Mouse (Mus musculus) E14TG2a.4 (cell line): ENCODE results near the gene Ampd2.

ENCODE experiments used
- H3K27me3 ChIP-seq: 2 replicates; pipeline ENCODE4 v1.6.1; 2014; ENCODE audit warnings: low read length, control low read depth; ENCODE audit not compliant: insufficient read depth
- H3K36me3 ChIP-seq: 2 replicates; pipeline ENCODE4 v1.6.1; 2014; ENCODE audit warnings: low read length, control low read depth; ENCODE audit not compliant: insufficient read depth
- H3K4me1 ChIP-seq: replicated peaks from 2 replicates; pipeline ENCODE4 v1.6.1; 2014; ENCODE audit warnings: low read depth, low read length, control low read depth
- H3K4me3 ChIP-seq: replicated peaks from 2 replicates; pipeline ENCODE4 v1.5.1; 2014; ENCODE audit warnings: mild to moderate bottlenecking, low read length
- H3K9me3 ChIP-seq: 2 replicates; pipeline ENCODE4 v1.6.1; 2014; ENCODE audit warnings: low read length, control low read depth
- CTCF ChIP-seq: conservative IDR thresholded peaks from 2 replicates; pipeline ENCODE4 v1.5.1; 2014; ENCODE audit warnings: low read length
- NANOG ChIP-seq: IDR thresholded peaks from 2 replicates; pipeline ENCODE4 v1.6.1; 2014; ENCODE audit warnings: borderline replicate concordance, low read length, mixed read lengths
- POU5F1 ChIP-seq: IDR thresholded peaks from 2 replicates; pipeline ENCODE4 v1.6.1; 2014; ENCODE audit warnings: low read length, borderline replicate concordance

Gene Ampd2

DNA sequence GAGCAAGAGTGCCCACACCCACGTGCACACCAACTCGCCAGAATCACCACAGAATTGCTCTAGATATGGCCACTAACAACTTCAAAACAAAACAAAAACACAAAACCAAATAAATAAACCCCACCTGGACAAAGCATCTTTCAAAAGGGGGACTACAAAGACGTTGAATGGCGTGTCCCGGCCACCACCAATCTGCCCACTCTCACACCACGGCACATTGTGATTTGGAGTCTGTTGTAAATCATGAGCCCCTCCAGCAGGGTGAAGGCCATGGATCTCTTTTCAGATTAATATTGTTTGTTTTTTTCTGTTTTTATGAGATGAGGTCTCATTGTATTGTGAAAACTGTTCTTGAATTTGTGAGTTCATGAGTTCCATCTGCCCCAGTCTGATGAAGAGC lies 15.6 kb upstream of the Ampd2 start:
- no peak for TF ChIP-seq POU5F1
- TF ChIP-seq NANOG = no peak
- TF ChIP-seq CTCF = no peak
- Histone ChIP-seq H3K4me3 (no peak overlapping the region), H3K9me3 (no peaks in the 10 kb centered on the region), H3K27me3 (no peaks in the 10 kb centered on the region), H3K36me3 (peaks cover 11% of the 10 kb centered on the region; the same call in 1 of the 2 replicates), H3K4me1 (no peaks in the 10 kb centered on the region)

DNA sequence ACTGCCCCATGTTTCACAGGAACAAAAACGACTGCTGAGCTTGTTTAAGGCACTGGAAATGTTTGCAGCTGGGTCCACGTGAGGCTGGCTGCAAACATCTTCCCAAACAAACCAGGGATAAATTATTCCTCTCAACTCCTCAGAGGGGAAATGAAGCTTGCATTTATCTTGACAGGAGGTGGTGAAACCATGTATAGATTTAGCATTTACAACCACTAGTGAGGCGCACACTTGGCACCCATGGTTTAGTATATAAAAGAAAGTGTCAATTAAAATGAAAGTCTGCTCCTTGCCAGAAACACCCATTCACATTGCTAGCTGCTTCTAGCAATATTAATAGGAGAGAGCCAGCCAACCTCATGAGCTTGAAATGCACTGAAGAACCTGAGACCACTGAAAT lies 15.1 kb upstream of the Ampd2 start:
- H3K4me3 ChIP-seq = no peak overlapping the region
- H3K36me3 ChIP-seq = peaks cover 11% of the 10 kb centered on the region; the same call in 1 of the 2 replicates
- H3K27me3 ChIP-seq = no peaks in the 10 kb centered on the region
- no peaks in the 10 kb centered on the region for H3K9me3 ChIP-seq
- TF ChIP-seq POU5F1 = no peak
- TF ChIP-seq NANOG = no peak
- no peak for TF ChIP-seq CTCF
- H3K4me1 ChIP-seq = no peaks in the 10 kb centered on the region

DNA sequence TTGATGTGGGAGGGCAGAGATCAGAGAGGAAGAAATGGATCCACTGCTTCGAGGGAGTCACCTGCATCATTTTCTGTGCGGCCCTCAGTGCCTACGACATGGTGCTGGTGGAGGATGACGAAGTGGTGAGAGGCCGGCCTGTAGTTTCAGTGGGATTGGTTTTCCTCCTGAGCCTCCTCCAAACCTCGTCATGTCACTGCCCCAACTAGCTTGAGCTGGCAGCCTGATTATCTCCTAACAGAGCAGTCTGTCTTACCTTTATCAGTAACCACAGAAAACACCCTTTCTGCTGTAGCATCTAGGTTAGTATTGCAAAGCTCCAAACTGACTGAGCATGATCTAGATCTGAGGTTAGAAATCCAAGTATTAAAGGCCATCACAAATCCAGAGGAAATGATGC lies 11.9 kb upstream of the Ampd2 start:
- TF ChIP-seq NANOG (no peak), CTCF (no peak), POU5F1 (no peak)
- no peaks in the 10 kb centered on the region for H3K36me3 ChIP-seq
- H3K4me3 ChIP-seq = no peak overlapping the region
- H3K27me3 ChIP-seq = peaks cover 6% of the 10 kb centered on the region; the same call in 1 of the 2 replicates
- H3K9me3 ChIP-seq = no peaks in the 10 kb centered on the region
- H3K4me1 ChIP-seq = no peaks in the 10 kb centered on the region

DNA sequence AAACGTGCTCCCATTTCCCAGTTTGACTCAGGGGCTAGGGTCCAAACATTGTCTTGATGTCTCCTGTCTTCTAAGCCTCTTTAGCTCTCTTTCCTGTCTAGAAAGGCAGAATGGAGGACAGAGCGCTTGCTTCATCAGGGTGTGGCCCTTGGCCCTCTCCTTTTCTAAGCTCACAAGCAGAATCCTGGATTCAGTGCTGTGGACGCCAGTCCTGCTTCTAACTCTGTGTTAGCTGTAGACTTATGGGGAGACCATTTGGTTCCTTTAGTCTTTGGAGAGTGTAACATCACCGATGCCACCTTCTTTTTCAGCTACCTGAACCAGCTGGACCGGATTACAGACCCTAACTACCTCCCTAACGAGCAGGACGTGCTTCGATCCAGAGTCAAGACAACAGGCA lies 11.2 kb upstream of the Ampd2 start:
- no peaks in the 10 kb centered on the region for H3K4me1 ChIP-seq
- no peaks in the 10 kb centered on the region for H3K36me3 ChIP-seq
- H3K4me3 ChIP-seq = no peak overlapping the region
- TF ChIP-seq POU5F1 = no peak
- no peak for TF ChIP-seq NANOG
- TF ChIP-seq CTCF = no peak
- no peaks in the 10 kb centered on the region for H3K9me3 ChIP-seq
- peaks cover 6% of the 10 kb centered on the region; the same call in 1 of the 2 replicates for H3K27me3 ChIP-seq

DNA sequence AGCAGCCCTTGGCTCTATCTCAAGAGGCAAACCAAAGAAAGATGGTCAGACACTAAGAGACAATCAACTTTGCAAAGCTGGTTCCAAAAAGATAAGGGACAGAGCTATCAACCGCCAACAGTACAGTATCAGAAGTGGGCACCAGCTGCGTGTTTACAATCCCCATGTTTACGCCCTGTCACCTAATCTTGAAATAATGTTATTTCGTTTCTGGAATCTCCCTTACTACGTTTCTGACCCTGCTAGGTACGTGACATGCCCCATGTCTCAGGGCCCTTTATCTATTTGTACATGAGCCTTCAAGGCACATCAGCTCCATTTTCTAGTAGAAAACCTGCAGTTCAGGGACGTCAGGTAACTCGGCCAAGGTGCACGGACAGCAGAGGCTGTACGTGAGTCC lies 10.3 kb upstream of the Ampd2 start:
- peaks cover 9% of the 10 kb centered on the region; the same call in 1 of the 2 replicates for H3K27me3 ChIP-seq
- no peaks in the 10 kb centered on the region for H3K36me3 ChIP-seq
- H3K4me1 ChIP-seq = no peaks in the 10 kb centered on the region
- H3K9me3 ChIP-seq = no peaks in the 10 kb centered on the region
- H3K4me3 ChIP-seq = no peak overlapping the region
- TF ChIP-seq CTCF (no peak), POU5F1 (no peak), NANOG (no peak)

DNA sequence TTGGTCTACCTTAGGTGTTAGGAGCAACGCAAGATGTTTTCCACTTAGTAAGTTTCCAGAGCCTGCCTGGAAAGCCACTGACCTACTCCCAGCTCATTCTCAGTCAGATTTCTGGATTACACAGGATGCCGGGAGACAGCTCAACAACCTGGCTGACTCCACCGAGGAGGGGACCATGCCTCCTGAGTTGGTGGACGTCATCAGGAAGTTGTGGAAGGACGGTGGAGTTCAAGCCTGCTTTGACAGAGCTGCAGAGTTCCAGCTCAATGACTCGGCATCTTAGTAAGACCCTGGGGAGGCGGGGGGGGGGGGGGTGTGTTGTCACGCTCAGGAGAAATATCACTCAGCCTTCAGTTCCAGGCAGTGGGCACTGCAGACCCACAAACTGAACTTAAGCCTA lies 9.8 kb upstream of the Ampd2 start:
- H3K4me1 ChIP-seq = no peaks in the 10 kb centered on the region
- no peak overlapping the region for H3K4me3 ChIP-seq
- H3K9me3 ChIP-seq = no peaks in the 10 kb centered on the region
- peaks cover 9% of the 10 kb centered on the region; the same call in 1 of the 2 replicates for H3K27me3 ChIP-seq
- H3K36me3 ChIP-seq = no peaks in the 10 kb centered on the region
- no peak for TF ChIP-seq POU5F1
- TF ChIP-seq NANOG = no peak
- TF ChIP-seq CTCF = no peak

DNA sequence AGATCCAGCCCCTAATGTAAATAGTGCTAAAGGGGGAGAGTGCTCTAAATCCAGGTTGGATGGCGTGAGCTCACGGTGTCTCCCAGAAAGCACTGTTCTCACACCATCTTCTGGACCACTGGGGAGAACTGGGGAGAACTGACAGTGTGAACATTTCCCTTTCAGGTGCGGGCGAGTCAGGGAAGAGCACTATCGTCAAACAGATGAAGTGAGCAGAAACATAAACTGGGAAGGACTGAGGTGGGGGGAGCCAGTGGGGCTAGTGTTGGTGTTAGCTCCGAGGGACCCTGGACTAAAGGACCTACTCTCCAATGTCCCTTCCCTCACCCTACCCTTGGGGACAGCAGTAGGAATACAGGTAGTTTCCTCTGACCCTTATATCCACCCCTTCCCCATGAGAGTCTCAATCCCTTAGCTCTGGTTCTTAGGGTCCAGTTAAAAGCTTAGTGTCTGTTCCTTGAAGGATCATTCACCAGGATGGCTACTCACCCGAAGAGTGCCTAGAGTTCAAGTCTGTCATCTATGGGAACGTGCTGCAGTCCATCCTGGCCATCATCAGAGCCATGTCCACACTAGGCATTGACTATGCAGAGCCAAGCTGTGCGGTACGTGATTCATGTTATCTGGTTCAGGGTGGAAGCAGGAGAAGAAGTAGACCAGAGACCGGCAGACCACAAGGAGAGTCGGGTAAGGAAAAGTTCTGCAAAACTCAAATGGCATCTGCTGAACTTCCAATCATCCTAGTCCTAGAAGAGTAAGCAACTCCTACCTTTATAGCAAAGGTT lies 8.7 kb upstream of the Ampd2 start:
- TF ChIP-seq CTCF (no peak), NANOG (no peak), POU5F1 (no peak)
- Histone ChIP-seq H3K9me3 (no peaks in the 10 kb centered on the region), H3K4me3 (no peak overlapping the region), H3K36me3 (no peaks in the 10 kb centered on the region), H3K27me3 (peaks cover 9% of the 10 kb centered on the region; the same call in 1 of the 2 replicates), H3K4me1 (peaks cover 8% of the 10 kb centered on the region)

DNA sequence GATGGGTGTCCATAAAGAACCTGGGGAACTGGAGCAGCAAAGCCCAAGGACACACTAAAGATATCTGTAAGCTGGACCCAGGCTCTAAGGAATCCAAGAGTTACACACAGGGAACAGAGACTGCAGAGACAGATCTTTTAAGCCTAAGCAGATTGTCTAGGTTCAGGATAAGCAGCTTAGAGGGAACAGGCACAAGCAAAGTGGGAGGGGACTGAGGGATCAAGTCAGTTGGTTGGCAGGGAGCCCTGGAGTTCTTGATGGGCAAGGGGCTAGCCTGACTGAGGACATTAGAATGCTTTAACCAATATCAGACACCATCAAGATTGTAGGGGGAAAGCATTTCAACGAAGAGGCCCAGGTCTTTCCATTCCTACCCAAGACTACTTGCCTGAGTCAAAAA lies 7.7 kb upstream of the Ampd2 start:
- Histone ChIP-seq H3K4me1 (peaks cover 19% of the 10 kb centered on the region), H3K4me3 (no peak overlapping the region), H3K27me3 (peaks cover 9% of the 10 kb centered on the region; the same call in 1 of the 2 replicates), H3K9me3 (no peaks in the 10 kb centered on the region), H3K36me3 (no peaks in the 10 kb centered on the region)
- TF ChIP-seq POU5F1 = no peak
- TF ChIP-seq CTCF = no peak
- TF ChIP-seq NANOG = no peak
